Mouse (Mus musculus): Measurements from ENCODE around the gene Uox.
A peak's percentile ranks its signal among the peaks of the same experiment; 100 is the strongest.

Uox gene

DNA sequence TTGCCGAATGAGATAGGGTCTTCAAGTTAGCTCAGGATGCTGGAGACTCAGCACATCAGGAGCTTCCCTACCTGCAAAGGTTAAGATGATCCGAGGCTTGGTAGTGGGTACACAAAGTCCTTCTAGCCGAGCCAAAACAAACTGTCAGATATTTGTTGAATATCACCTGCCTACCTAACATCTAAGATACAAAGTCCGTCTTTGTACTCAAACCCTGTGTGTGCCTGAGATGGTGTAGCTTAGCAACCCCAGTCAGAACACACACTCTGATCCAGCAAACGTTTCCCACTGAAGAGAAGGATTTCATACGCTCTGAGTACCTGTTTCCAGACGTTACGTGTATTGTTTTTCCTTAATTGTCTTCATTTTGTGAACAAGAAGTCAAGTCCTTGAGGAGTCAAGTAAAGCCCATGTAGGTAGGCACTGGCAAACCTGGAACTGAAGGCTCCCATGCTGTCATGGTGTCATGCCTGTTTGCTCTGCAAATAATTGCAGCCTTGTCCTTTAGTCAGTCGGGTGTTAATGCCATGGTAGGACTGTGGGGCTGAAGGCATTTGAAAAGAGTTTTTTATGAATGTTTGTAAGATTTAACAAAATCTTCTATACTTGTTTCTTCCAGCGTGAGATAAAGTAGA lies at the start of gene Uox:
TSS of gene Uox (plus strand) at position 279 of the 635 bp plus-strand sequence.
- DNase-seq (ENCODE audit: low spot score in 2 of 2) = no peak

DNA sequence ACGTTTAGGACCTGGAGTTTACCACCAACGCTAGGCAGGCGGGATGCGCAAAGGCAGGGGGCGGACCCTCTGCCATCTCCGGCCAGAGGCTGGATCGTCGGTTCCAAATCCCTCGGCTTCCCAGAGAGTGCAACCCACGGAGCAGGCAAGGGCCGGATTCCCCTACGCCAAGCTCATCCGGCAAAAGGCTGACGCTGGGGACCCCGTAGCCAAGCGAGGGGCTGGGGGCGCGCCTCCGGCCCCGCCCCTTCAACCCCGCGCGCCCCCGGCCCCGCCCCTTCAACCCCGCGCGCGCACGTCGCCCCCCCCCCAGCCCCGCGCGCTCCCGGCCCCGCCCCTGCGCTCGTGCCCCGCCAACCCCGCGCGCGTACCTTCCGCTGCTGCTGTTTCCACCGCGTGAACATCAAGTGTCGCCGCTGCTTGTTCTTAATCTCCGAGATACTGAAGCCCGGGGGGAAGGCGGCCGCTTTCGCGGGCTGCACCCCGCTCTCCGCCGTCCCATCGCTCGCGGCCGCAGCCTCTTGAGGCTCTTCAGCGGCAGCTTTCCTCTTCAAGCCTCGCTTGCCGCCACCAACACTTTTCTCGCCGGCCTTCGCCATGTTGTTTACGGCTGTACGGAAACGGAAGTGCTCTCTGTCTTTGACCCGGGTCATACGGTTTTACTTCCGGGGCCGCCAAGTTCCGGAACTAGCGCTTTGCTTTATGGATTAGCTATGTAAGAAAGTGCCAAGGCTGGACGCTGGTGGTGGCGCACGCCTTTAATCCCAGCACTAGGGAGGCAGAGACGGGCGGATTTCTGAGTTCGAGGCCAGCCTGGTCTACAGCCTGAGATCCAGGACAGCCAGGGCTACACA lies 49.2 kb upstream of the Uox start, which contains the start of gene Rpf1:
TSS of gene Rpf1 (minus strand) at position 632 of the 854 bp plus-strand sequence.
- peak; percentile 95 to 97 for DNase-seq (ENCODE audit: low spot score in 2 of 2)

DNA sequence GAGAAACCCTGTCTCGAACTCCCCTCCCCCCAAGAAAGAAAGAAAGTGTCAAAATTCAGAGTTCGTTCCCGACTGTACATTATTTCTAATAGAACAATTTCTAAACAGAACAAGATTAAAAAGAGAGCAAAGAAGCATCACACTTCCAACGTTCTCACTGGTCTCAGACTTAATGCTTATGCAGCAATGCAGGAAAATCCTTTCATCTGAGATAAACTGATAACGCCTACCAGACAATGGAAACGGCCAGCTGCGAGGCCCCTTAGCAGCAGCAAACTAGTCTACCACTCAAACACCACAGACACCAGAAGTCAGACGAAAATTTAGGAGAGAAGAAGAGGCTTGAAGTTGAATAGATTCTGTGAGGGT lies 48.6 kb upstream of the Uox start:
- DNase-seq (ENCODE audit: low spot score in 2 of 2) = no peak

DNA sequence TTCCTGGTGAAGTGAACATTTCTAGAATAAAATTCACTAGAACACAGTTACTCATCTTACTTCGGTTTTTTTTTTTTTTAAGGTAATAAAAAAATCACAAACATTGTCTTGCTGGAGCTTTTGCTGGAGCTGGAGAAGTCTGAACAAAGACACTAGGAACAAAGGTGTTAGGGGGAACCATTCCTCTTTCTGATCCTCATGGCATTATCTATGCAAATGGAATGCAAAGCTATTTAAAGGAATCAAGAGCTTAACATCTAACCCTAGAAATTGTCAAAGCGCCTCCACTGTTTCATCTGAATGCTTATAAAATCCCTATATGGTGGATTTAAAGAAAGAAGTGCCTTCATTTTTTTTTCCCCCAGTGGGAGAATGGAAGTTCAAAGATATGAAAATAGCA lies 41.9 kb upstream of the Uox start:
- DNase-seq (ENCODE audit: low spot score in 2 of 2) = no peak

GRCm38 (mm10) chr3:146534986-146535385 lies 35.2 kb upstream of the Uox start:
- no peak for DNase-seq (ENCODE audit: low spot score in 2 of 2)

DNA sequence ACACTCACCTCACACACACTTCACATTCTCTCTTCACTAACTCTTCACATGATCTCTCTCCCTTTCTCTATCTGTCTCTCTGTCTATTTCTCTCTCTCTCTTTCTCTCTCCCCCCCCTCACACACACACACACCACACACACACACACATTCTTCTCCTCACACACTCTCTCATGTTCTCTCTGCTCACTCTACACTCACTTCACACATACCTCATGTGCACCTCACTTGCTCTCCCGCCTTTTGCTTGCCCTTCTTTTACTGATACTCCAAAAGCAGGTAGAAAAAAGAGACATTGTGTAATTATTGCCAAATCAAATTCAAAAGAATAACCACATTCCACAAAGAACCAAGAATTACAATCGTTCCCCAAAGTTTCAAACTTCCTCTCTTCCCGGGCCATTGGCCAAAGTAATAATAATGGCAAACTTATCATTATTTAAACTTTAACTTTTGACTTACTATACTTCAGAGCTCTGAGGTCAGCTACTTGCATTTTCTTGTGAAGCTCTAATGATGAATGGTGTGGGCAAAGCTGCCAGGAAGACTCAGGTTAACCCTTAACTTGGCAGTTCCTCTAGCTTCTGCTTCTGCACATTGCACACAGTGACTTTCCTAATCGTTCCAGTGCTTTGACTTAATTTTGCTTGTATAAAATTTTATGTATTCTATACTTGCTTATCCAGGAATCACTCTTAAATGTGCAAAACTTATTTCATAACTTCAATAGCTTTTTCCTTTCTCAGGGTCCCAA lies 29.5 kb upstream of the Uox start:
- DNase-seq (ENCODE audit: low spot score in 2 of 2) = no peak

GRCm38 (mm10) chr3:146543632-146544031 lies 26.6 kb upstream of the Uox start:
- no peak for DNase-seq (ENCODE audit: low spot score in 2 of 2)

- DNase-seq (ENCODE audit: low spot score in 2 of 2) = no peak
These were observed 15.4 kb upstream of the Uox start for GRCm38 (mm10) chr3:146554816-146555215.

DNA sequence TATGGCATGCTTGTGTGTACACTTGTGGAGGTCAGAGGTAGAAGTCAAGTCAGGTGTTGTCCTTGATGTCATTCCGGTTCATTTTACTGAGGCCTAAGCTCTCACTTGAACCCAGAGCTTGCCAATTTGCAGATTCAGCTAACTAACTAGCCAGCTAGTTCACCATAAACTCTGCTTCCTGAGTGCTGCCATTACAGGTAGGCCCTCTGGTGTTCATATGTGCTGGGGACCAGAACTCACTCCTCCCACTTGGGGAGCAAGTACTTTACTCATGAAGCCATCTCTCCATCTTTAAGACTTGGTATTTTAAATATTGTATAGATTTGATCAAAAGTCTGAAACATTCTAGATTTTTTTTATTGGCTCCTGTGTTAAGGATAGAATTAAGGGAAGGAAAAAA lies 13.7 kb upstream of the Uox start:
- no peak for DNase-seq (ENCODE audit: low spot score in 2 of 2)

- peak in 1 of 2 experiments; percentile 33 for DNase-seq (ENCODE audit: low spot score in 2 of 2)
These were observed 12.7 kb upstream of the Uox start for GRCm38 (mm10) chr3:146557507-146557906.

DNA sequence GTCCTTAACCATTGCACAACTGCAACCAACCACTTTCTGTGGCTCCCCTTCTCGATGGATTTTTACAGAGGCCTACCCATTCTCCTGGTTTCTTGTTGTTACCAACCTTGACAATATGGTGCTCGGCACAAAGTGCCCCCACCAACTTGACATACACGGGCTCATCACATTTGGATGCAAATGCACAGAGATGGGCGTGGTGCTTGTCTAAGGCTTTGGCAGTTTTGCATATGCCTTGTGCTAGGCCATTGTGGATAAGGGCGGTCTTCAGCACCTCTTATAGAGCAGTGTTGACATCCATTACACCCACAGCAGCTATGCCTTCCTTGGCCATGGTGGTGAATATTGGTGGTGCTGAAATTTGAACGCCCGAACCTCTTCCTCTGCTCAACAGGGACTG lies 7.3 kb upstream of the Uox start:
- DNase-seq (ENCODE audit: low spot score in 2 of 2) = no peak

GRCm38 (mm10) chr3:146564268-146565064 lies 5.8 kb upstream of the Uox start:
- DNase-seq (ENCODE audit: low spot score in 2 of 2) = peak; percentile 90 to 91

- DNase-seq (ENCODE audit: low spot score in 2 of 2) = no peak
These were observed 5.2 kb upstream of the Uox start for GRCm38 (mm10) chr3:146565065-146565411.

GRCm38 (mm10) chr3:146567366-146567765 lies 2.9 kb upstream of the Uox start:
- DNase-seq (ENCODE audit: low spot score in 2 of 2) = no peak

DNA sequence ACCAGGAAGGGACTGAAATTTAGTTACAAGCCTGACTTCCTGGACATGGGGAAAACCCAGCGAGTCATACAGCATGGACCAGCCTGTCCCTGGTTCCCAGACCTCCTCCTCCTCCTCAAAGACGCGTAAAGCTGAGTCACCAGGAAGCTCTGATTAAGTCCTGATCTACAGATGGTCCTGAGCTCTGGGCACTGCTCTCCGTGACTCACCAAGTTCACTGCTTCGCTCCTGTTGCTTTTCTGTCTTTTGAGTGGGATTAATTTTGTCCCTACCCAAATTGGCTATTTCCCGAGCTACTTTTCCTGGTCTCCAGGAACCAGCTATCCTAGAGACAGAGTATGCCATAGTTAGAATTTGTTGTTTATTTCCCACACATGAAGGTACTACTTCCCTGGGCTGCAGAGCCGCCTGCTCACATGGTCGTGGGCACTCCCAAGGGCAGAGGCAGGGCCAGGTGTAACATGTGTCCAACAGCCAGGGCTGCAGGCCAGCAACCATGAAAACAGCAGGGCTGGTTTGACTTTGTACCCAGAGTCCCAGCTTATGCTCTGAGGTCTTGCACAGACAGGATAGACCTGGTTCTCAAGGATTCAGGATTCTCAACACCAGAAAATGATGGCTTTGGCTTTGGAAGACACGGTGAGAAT lies 2.2 kb upstream of the Uox start:
- DNase-seq (ENCODE audit: low spot score in 2 of 2) = peak; percentile 50 to 66

GRCm38 (mm10) chr3:146569594-146569993 lies 632 bp upstream of the Uox start:
- DNase-seq (ENCODE audit: low spot score in 2 of 2) = no peak

DNA sequence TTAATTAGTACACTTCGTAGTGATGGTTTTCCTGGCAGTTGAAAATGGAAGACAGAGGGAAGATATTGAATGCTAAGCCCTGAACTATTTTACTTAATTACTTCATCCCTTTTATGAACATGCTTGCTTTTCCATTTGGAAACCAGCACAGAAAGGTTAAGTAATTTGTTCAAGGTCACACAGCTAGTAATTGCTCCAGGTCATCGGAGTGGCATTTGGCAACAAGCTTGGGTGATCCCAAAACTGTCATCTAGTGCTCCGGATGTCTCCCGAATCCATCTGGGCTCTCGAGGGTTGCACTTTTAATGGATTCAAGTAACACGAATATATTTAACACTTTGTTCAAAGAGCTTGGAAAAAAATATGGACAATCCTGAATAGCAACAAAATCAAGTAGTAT lies 713 bp downstream of the Uox start:
- no peak for DNase-seq (ENCODE audit: low spot score in 2 of 2)

GRCm38 (mm10) chr3:146571341-146571740 lies 1.1 kb downstream of the Uox start:
- DNase-seq (ENCODE audit: low spot score in 2 of 2) = no peak

- DNase-seq (ENCODE audit: low spot score in 2 of 2) = no peak
These were observed 7.4 kb downstream of the Uox start for GRCm38 (mm10) chr3:146577591-146577990.

DNA sequence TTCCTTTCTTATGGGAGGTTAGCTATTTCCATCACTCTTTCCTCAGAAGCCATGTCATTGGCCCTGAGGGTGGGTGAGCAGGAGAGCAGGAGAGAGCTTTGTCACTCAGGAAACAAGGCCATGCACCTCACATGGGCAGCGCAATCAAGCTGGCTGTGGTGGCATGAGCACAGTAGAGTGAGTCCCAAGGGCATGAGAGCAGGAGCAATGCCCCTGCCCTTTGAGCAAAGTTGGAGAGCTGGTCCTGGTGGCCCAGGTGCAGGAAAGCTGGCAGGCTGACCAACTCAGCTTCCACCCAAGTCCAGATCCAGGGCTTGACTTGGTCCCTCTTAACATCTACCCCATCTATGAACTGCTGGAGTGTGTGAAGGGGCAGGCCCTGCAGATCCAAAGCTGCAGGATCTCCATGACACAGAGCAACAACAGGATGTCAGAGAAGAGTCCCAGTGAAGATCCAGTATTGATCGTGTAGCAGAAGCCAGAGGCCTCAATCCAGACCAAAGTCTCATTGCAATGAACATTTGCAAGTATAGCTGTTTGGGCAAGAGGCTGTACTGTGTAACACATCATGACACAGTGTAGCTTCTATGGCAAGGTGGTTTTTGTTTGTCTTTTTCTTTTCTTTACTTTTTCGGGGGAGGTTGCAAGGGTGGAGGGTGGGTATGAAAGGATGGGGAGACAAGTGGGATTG lies 10.0 kb downstream of the Uox start:
- DNase-seq (ENCODE audit: low spot score in 2 of 2) = no peak

DNA sequence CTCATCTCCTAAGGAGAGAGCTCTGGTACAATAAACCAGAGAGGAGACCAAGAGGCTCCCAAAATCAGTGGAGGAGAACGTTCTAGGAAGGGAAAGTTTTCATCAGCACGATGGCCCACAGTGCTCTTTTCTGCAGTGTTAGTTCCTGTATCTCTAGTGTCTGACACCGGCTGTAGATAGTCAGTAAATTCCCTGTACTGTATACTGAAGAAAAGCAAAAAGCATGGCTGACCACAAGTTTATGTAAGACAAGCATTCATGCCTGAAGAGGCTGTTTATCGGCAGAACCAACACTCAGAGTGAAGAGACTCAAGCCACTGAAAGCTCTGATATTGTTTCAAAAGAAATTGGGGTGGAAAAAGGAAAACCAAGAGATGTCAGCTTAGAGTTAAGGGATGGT lies 13.3 kb downstream of the Uox start:
- DNase-seq (ENCODE audit: low spot score in 2 of 2) = no peak

All from right cerebral cortex, adult 2 months (tissue).